Mouse (Mus musculus): ENCODE measurements around the gene Retreg1.

DNA sequence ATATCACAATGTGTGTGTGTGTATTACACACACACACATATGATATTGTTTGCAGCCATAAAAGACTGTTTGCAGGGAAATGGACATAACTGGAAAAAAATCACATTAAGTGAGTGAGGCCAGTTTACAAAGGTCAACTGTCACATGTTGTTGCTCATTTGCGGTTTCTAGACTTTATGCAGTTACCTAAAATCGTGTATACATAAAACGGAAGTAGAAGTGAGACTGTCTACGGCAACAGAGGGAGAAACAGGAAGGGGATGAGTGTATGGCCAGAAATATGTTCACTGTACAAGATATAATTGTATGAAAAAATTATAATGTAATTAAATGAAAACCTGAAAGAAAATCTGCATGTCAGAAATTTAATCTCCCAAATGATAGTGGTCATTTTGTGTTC is 53.8 kb downstream of the Retreg1 start:
- no peak for TF ChIP-seq POLR2A (IDR thresholded peaks at IDR 0.05; ENCODE audit: control insufficient read depth, extremely low read depth, insufficient read depth, low read length, poor library complexity)
- TF ChIP-seq CTCF (IDR thresholded peaks at IDR 0.05; ENCODE audit: borderline replicate concordance, control insufficient read depth, extremely low read depth, insufficient read depth, low read length, poor library complexity), result no peak
